Mouse (Mus musculus) myocyte (in vitro differentiated cells): ENCODE data around the gene Nid1. TPM values are rescaled to one million over a fixed set of nuclear protein-coding genes. Genes with fewer than 3 reads are reported as not detected.
"Not testable (repeated sequence)": the region's sequence is repeated elsewhere in the genome, so short reads cannot be mapped to it uniquely, and the experiment has no call there.

Experiments used
- H3K27me3 ChIP-seq: one replicate; pipeline ENCODE4 v1.6.1; 2011; ENCODE audit not compliant: control insufficient read depth, insufficient read depth, insufficient read length
- H3K36me3 ChIP-seq: one replicate; pipeline ENCODE4 v1.6.1; 2011; ENCODE audit not compliant: control insufficient read depth, insufficient read depth
- H3K4me2 ChIP-seq: one replicate; pipeline ENCODE4 v1.6.1; 2011; ENCODE audit warnings: low read depth, control low read depth
- H3K4me3 ChIP-seq: one replicate; pipeline ENCODE4 v1.5.1; 2011; ENCODE audit warnings: mild to moderate bottlenecking, control low read depth, moderate library complexity
- H3K79me2 ChIP-seq: one replicate; pipeline ENCODE4 v1.6.1; 2011; ENCODE audit not compliant: control insufficient read depth, insufficient read depth
- H3ac ChIP-seq: one replicate; pipeline ENCODE4 v1.6.1; 2011; ENCODE audit not compliant: control insufficient read depth, insufficient read length
- CEBPB ChIP-seq: IDR thresholded peaks from 2 replicates; pipeline ENCODE4 v1.6.1; 2011; ENCODE audit warnings: mild to moderate bottlenecking, moderate library complexity; ENCODE audit not compliant: poor library complexity, insufficient read depth, severe bottlenecking
- E2F4 ChIP-seq: IDR thresholded peaks from one replicate; pipeline ENCODE4 v1.6.1; 2011; ENCODE audit warnings: mild to moderate bottlenecking, control low read depth, moderate library complexity; ENCODE audit not compliant: insufficient read depth
- MAX ChIP-seq: IDR thresholded peaks from one replicate; pipeline ENCODE4 v1.6.1; 2011; ENCODE audit warnings: low read depth, mild to moderate bottlenecking, control low read depth
- MYOD1 ChIP-seq, 3 experiments: IDR thresholded peaks; one replicate each; pipeline ENCODE4 v1.6.1; 2011; ENCODE audit warnings: control low read depth in 2 of 3, low read depth in 2 of 3, mild to moderate bottlenecking in 2 of 3, moderate library complexity in 1 of 3; ENCODE audit not compliant: insufficient read length in 2 of 3, control insufficient read depth in 1 of 3
- MYOG ChIP-seq, 3 experiments: IDR thresholded peaks; one replicate each; pipeline ENCODE4 v1.6.1; 2011; ENCODE audit warnings: control low read depth in 2 of 3, low read depth in 2 of 3, mild to moderate bottlenecking in 2 of 3; ENCODE audit not compliant: insufficient read length in 2 of 3, control insufficient read depth in 1 of 3, insufficient read depth in 1 of 3
- POLR2A ChIP-seq: IDR thresholded peaks from one replicate; pipeline ENCODE4 v1.6.1; 2011; ENCODE audit warnings: low read depth, mild to moderate bottlenecking, control low read depth, moderate library complexity; ENCODE audit not compliant: insufficient read length
- POLR2AphosphoS2 ChIP-seq: IDR thresholded peaks from one replicate; pipeline ENCODE4 v1.6.1; 2011; ENCODE audit warnings: low read depth, control low read depth; ENCODE audit not compliant: insufficient read length
- REST ChIP-seq: IDR thresholded peaks from one replicate; pipeline ENCODE4 v1.6.1; 2011; ENCODE audit warnings: mild to moderate bottlenecking, control low read depth, moderate library complexity; ENCODE audit not compliant: insufficient read depth, insufficient read length
- SRF ChIP-seq: IDR thresholded peaks from one replicate; pipeline ENCODE4 v1.6.1; 2011; ENCODE audit warnings: low read depth; ENCODE audit not compliant: control insufficient read depth, insufficient read length
- TCF12 ChIP-seq: IDR thresholded peaks from one replicate; pipeline ENCODE4 v1.6.1; 2011; ENCODE audit warnings: mild to moderate bottlenecking, control low read depth; ENCODE audit not compliant: poor library complexity, insufficient read depth, severe bottlenecking
- TCF3 ChIP-seq: IDR thresholded peaks from one replicate; pipeline ENCODE4 v1.6.1; 2011; ENCODE audit warnings: low read depth, control low read depth; ENCODE audit not compliant: insufficient read length
- USF1 ChIP-seq: IDR thresholded peaks from one replicate; pipeline ENCODE4 v1.6.1; 2011; ENCODE audit warnings: low read depth, mild to moderate bottlenecking, control low read depth, moderate library complexity
- polyA plus RNA-seq: library from polyadenylated mRNA; unstranded; fragments of >200 nt; fragmentation: generic; extraction: Trizol; gene quantifications from one replicate; pipeline ENCODE4 v1.2.1, GENCODE M21; 2012; ENCODE audit warnings: missing spikeins

Gene Nid1
- polyA plus RNA-seq, 1 experiment = 52.1 TPM

GRCm38 (mm10) chr13:13536555-13536954 lies 99.2 kb downstream of the Nid1 start:
- Histone ChIP-seq H3K27me3 (no peaks in the 10 kb centered on the region), H3K79me2 (no peaks in the 10 kb centered on the region), H3K36me3 (no peaks in the 10 kb centered on the region), H3ac (no peak overlapping the region), H3K4me3 (no peak overlapping the region), H3K4me2 (no peak overlapping the region)
- TF ChIP-seq USF1 (no peak), TCF12 (no peak), SRF (no peak), REST (no peak), POLR2AphosphoS2 (no peak), TCF3 (no peak), E2F4 (no peak), MYOG (IDR thresholded peaks at IDR 0.05; ENCODE audit: control insufficient read depth in 1 of 3, insufficient read depth in 1 of 3, insufficient read length in 2 of 3, low read depth in 2 of 3) (no peak), MYOD1 (IDR thresholded peaks at IDR 0.05; ENCODE audit: control insufficient read depth in 1 of 3, insufficient read length in 2 of 3, low read depth in 2 of 3) (no peak), CEBPB (no peak), POLR2A (no peak), MAX (no peak)

- Histone ChIP-seq H3K27me3 (no peaks in the 10 kb centered on the region), H3K4me2 (no peak overlapping the region), H3K79me2 (no peaks in the 10 kb centered on the region), H3ac (no peak overlapping the region), H3K4me3 (no peak overlapping the region), H3K36me3 (no peaks in the 10 kb centered on the region)
- TF ChIP-seq MYOG (IDR thresholded peaks at IDR 0.05; ENCODE audit: control insufficient read depth in 1 of 3, insufficient read depth in 1 of 3, insufficient read length in 2 of 3, low read depth in 2 of 3) (no peak), TCF12 (no peak), POLR2AphosphoS2 (no peak), MAX (no peak), REST (no peak), TCF3 (no peak), E2F4 (no peak), USF1 (no peak), POLR2A (no peak), SRF (no peak), MYOD1 (IDR thresholded peaks at IDR 0.05; ENCODE audit: control insufficient read depth in 1 of 3, insufficient read length in 2 of 3, low read depth in 2 of 3) (no peak), CEBPB (no peak)
These were observed 100.1 kb downstream of the Nid1 start for GRCm38 (mm10) chr13:13537272-13538015.

GRCm38 (mm10) chr13:13538585-13539300 lies 101.4 kb downstream of the Nid1 start:
- H3K4me3 ChIP-seq = no peak overlapping the region
- no peaks in the 10 kb centered on the region for H3K27me3 ChIP-seq
- no peak overlapping the region for H3ac ChIP-seq
- peak overlapping the region; percentile 51 for H3K4me2 ChIP-seq
- TF ChIP-seq MYOG (IDR thresholded peaks at IDR 0.05; ENCODE audit: control insufficient read depth in 1 of 3, insufficient read depth in 1 of 3, insufficient read length in 2 of 3, low read depth in 2 of 3) = no peak
- TF ChIP-seq MYOD1 (IDR thresholded peaks at IDR 0.05; ENCODE audit: control insufficient read depth in 1 of 3, insufficient read length in 2 of 3, low read depth in 2 of 3) = no peak
- TF ChIP-seq CEBPB = no peak
- TF ChIP-seq REST = no peak
- H3K79me2 ChIP-seq = no peaks in the 10 kb centered on the region
- no peaks in the 10 kb centered on the region for H3K36me3 ChIP-seq

GRCm38 (mm10) chr13:13543073-13543472 lies 105.7 kb downstream of the Nid1 start:
- H3K4me2 ChIP-seq, H3K27me3 ChIP-seq, H3K79me2 ChIP-seq, H3K36me3 ChIP-seq, H3ac ChIP-seq, H3K4me3 ChIP-seq: not testable (repeated sequence)

- Histone ChIP-seq H3K4me2 (no peak overlapping the region), H3ac (no peak overlapping the region), H3K36me3 (no peaks in the 10 kb centered on the region), H3K4me3 (no peak overlapping the region), H3K79me2 (no peaks in the 10 kb centered on the region), H3K27me3 (no peaks in the 10 kb centered on the region)
- TF ChIP-seq CEBPB = no peak
- TF ChIP-seq TCF12 = no peak
- no peak for TF ChIP-seq POLR2A
These were observed 109.4 kb downstream of the Nid1 start for GRCm38 (mm10) chr13:13546792-13547191.
